ENCODE assay signal across 11 mouse cellular contexts in genomic region chr13:8631618-8632017, GRCm38 (mm10).
"Had no signal": no experiment of that assay in that cellular context is flagged by ENCODE, and none has a peak within 500 bp of the region (broad histone marks: within the 10 kb centered on the region; RNA-seq: fewer than 3 reads in every experiment).

No protein-coding gene starts in this region.

- DNase-seq: liver, postnatal 0 days; lung, adult 2 months; lung, postnatal 14 days; lung, postnatal 36 days; right cerebral cortex, postnatal 14 days; thymus, adult 2 months; thymus, postnatal 25 days; thymus, postnatal 4 days had no signal

- ATAC-seq: liver, postnatal 0 days; lung, postnatal 0 days; midbrain, embryonic 13.5 days; midbrain, embryonic 15.5 days had no signal
